Mouse (Mus musculus) cortical plate, adult 2 months (tissue): ENCODE data around the gene Fam214a. TPM values are rescaled to one million over a fixed set of nuclear protein-coding genes. Genes with fewer than 3 reads are reported as not detected.

Experiments used
- H3K27ac ChIP-seq: fragments of 200-500 bp; 2 replicates; pipeline ENCODE4 v1.5.1; 2012; ENCODE audit warnings: low read length, control low read depth, inconsistent platforms; ENCODE audit not compliant: insufficient read depth
- H3K4me1 ChIP-seq: fragments of 200-500 bp; 2 replicates; pipeline ENCODE4 v1.6.1; 2011; ENCODE audit warnings: low read length; ENCODE audit not compliant: control insufficient read depth, insufficient read depth
- H3K4me3 ChIP-seq: fragments of 200-500 bp; 2 replicates; pipeline ENCODE4 v1.5.1; 2011; ENCODE audit warnings: mild to moderate bottlenecking, low read length, control low read depth; ENCODE audit not compliant: insufficient read depth
- CTCF ChIP-seq: fragments of 200-500 bp; IDR thresholded peaks from 2 replicates; pipeline ENCODE4 v1.5.1; 2011; ENCODE audit warnings: mild to moderate bottlenecking, control low read depth, low read length; ENCODE audit not compliant: insufficient read depth; ENCODE audit errors: extremely low read depth
- POLR2A ChIP-seq: fragments of 200-500 bp; IDR thresholded peaks from 2 replicates; pipeline ENCODE4 v1.6.1; 2011; ENCODE audit warnings: mild to moderate bottlenecking, low read length, control low read depth; ENCODE audit not compliant: insufficient read depth; ENCODE audit errors: extremely low read depth
- polyA plus RNA-seq: library from polyadenylated mRNA; depleted of rRNA; stranded (reverse); fragments of >200 nt; gene quantifications from 2 replicates; pipeline ENCODE4 v1.2.3, GENCODE M21; 2012; rRNA removed

The Fam214a gene
- polyA plus RNA-seq, 1 experiment = 27.7 TPM

DNA sequence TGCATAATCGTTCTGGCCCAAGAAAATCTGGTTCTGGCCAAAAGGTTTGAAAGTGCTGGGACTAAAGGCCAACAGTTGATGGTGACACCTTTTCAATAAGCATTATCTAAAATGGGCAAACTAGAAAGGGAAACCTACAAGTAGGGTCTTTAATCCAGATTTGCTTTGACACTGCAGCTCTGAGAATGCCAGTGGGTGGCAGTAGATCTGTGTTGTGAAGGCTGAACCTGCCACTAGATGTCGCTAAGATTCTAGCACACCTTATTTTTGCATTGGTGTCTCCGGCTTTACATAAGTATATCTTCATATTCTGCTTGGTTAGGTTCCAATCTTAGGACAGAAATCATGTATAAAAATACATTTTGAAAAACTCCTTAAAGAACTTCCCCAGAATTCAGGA, 97.3 kb downstream of the Fam214a start:
- Histone ChIP-seq H3K27ac (0 out of 2 replicates have a peak overlapping the region, but pooled peaks have one; percentile 64), H3K4me1 (peaks cover 3% of the 10 kb centered on the region; the same call in 1 of the 2 replicates), H3K4me3 (no peak overlapping the region)
- no peak for TF ChIP-seq POLR2A
- TF ChIP-seq CTCF = peak; percentile 98

- H3K27ac ChIP-seq = no peak overlapping the region; the same call in 1 of the 2 replicates
- H3K4me3 ChIP-seq = peak overlapping the region; percentile 80; the same call in 1 of the 2 replicates
- TF ChIP-seq POLR2A = peak; percentile 67; the same call in 1 of the 2 replicates
- no peak for TF ChIP-seq CTCF
- H3K4me1 ChIP-seq = peaks cover 3% of the 10 kb centered on the region; the same call in 1 of the 2 replicates
These were observed 99.2 kb downstream of the Fam214a start for GRCm38 (mm10) chr9:75051841-75052240.

- TF ChIP-seq CTCF (no peak), POLR2A (no peak)
- Histone ChIP-seq H3K27ac (no peak overlapping the region), H3K4me3 (peak overlapping the region; percentile 80), H3K4me1 (peaks cover 2% of the 10 kb centered on the region; the same call in 1 of the 2 replicates)
These were observed 102.4 kb downstream of the Fam214a start for GRCm38 (mm10) chr9:75055046-75055445.

DNA sequence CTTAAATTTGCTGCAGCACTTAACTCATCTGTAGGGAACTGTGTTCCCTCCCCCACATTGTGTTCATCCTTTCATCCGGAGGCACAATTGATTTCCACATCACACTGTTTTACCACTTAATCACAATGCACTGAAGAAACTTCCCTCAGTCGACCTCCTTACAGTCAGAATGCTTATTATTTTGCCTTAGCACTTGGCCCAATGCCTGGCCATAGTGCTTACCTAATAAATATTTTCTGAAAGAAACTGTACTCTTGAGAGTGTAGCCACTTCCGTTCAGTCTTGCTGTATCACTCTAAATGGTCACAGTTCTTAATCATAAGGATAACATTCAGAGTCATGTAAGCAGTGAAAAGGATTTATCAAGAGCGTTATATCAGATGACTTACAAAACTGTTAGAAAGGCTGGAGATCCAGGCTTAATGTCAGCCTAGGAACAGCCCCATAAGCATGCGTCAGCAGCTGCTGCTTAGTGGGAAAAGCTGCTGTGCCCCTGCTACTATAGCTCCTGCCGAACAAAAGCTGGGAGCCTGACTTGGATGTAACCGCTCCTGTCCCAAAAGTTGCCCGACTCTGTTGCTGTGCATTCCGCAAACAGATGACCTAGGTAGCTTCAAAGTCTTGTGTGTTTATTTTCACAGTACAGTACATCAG, 112.1 kb downstream of the Fam214a start:
- TF ChIP-seq POLR2A = no peak
- H3K4me3 ChIP-seq = no peak overlapping the region
- no peak overlapping the region for H3K27ac ChIP-seq
- H3K4me1 ChIP-seq = no peaks in the 10 kb centered on the region

- Histone ChIP-seq H3K4me1 (peaks cover 1% of the 10 kb centered on the region; the same call in 1 of the 2 replicates), H3K4me3 (peak within 1 kb of the TSS; percentile 99), H3K27ac (peak within 1 kb of the TSS; percentile 99)
- TF ChIP-seq CTCF (no peak), POLR2A (no peak)
These were observed 117.9 kb downstream of the Fam214a start, which contains the start of gene Myo5a for GRCm38 (mm10) chr9:75070457-75071028. Gene Myo5a (plus strand): TSS chr9:75071015.

DNA sequence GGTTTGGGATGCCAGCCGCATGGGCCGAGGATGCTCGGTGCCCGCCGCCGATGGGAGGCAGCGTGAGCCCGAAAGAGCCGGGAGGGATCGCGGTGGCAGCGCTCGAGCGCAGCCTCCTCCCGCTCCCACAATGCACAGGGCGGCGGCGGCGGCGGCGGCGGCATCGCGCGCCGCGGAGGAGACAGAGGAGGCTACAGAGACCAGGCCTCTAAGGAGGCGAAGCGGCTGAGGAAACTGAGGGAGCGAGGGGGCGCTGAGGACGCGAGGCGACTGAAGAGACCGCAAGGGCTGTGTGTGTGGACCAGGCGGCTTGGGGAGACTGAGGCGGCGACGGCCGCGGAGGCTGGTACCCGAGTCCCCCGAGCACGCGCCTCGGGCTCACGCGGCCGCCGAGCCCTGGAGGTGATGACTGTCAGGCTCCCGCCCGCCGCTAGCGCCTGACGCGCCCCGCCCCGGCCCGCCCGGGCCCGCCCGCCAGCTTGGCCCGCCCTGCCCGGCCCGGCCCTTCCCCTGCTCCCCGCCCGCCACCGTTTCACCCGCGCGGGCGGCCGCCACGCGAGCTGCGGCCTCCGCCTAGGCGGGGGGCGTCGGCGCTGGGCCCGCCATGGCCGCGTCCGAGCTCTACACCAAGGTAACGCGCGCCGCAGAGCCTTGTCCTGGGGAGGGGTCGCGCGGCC, 118.5 kb downstream of the Fam214a start:
- TF ChIP-seq POLR2A (no peak), CTCF (no peak)
- Histone ChIP-seq H3K4me1 (peaks cover 1% of the 10 kb centered on the region; the same call in 1 of the 2 replicates), H3K27ac (peak overlapping the region; percentile 99), H3K4me3 (peak overlapping the region; percentile 99)

DNA sequence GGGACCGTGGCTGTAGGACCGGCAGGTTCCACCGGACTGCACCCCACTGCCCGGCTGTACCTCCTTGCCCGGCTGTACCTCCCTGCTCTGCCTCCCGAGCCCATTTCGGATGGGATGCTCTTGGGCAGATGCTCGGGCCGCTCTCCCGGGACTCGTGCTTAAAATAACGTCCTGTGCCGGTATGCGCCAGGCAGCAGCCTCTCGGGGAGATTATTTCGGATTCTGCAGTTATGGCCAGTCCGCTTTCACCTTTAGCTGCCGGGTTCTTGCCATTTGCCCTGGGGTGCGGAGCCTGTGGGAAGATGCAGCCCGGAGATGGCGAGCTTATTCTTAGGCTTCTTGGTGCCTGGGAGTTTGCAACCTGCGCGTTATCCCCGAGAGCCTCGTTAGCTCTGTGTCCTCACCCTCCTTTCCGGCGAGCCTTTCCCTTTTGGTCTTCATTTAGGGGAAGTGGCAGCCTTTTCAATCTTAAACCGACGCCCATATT, 119.1 kb downstream of the Fam214a start:
- peak overlapping the region; percentile 99 for H3K27ac ChIP-seq
- TF ChIP-seq CTCF (no peak), POLR2A (0 out of 2 replicates have a peak, but pooled peaks have one; percentile 30)

GRCm38 (mm10) chr9:75072361-75072760, 119.7 kb downstream of the Fam214a start:
- peaks cover 5% of the 10 kb centered on the region; the same call in 1 of the 2 replicates for H3K4me1 ChIP-seq
- TF ChIP-seq POLR2A (no peak), CTCF (no peak)
- peak overlapping the region; percentile 99 for H3K4me3 ChIP-seq
- H3K27ac ChIP-seq = peak overlapping the region; percentile 99

More for the DNA sequence above, 119.1 kb downstream of the Fam214a start:
- Histone ChIP-seq H3K4me3 (peak overlapping the region; percentile 99), H3K4me1 (peaks cover 1% of the 10 kb centered on the region; the same call in 1 of the 2 replicates)

GRCm38 (mm10) chr9:75077191-75077590, 124.5 kb downstream of the Fam214a start:
- Histone ChIP-seq H3K4me3 (no peak overlapping the region), H3K27ac (no peak overlapping the region), H3K4me1 (peaks cover 7% of the 10 kb centered on the region; the same call in 1 of the 2 replicates)
- TF ChIP-seq POLR2A (no peak), CTCF (no peak)

Other genes starting within 250 kb of the Fam214a start
- 0.06 and 0.09 TPM in 2 replicates for gene Onecut1, start 91.0 kb upstream of the Fam214a start, polyA plus RNA-seq
- 390 and 417 TPM in 2 replicates for gene Arpp19, start 84.7 kb downstream of the Fam214a start, polyA plus RNA-seq
- 115 and 116 TPM in 2 replicates for gene Myo5a, start 118.1 kb downstream of the Fam214a start, polyA plus RNA-seq